Mouse (Mus musculus) CH12F3 (cell line): ENCODE measurements around the gene Heatr4.
"Not testable (repeated sequence)": the region's sequence is repeated elsewhere in the genome, so short reads cannot be mapped to it uniquely, and the experiment has no call there.

Source experiments
- in situ Hi-C: fragments of 300-500 bp; cut with MboI; formaldehyde crosslinking; loops from 2 replicates; pipeline ENCODE4 v1.14.3; 2020; ENCODE audit warnings: low sequenced_read_pairs

The Heatr4 gene

GRCm38 (mm10) chr12:83984752-83985151, at the start of gene Heatr4:
Heatr4 (minus strand) TSS chr12:83984852.
- in situ Hi-C loops: no loop called here

- in situ Hi-C loops: no loop called here
Observed at GRCm38 (mm10) chr12:84034108-84034507, 49.5 kb upstream of the Heatr4 start.

- in situ Hi-C loops: not testable (repeated sequence)
Observed at GRCm38 (mm10) chr12:84033302-84033701, 48.6 kb upstream of the Heatr4 start.

- in situ Hi-C loops: no loop called here
Observed at GRCm38 (mm10) chr12:84032854-84033253, 48.2 kb upstream of the Heatr4 start.

GRCm38 (mm10) chr12:84030659-84031332, 46.1 kb upstream of the Heatr4 start:
- in situ Hi-C loops: no loop called here

- in situ Hi-C loops: not testable (repeated sequence)
Observed at GRCm38 (mm10) chr12:84029043-84029442, 44.4 kb upstream of the Heatr4 start.

GRCm38 (mm10) chr12:84028328-84028727, 43.7 kb upstream of the Heatr4 start:
- in situ Hi-C loops: not testable (repeated sequence)

GRCm38 (mm10) chr12:84025888-84026287, 41.2 kb upstream of the Heatr4 start:
- in situ Hi-C loops: no loop called here

- in situ Hi-C loops: no loop called here
Observed at GRCm38 (mm10) chr12:84023052-84023745, 38.5 kb upstream of the Heatr4 start.

GRCm38 (mm10) chr12:84022266-84022665, 37.6 kb upstream of the Heatr4 start:
- in situ Hi-C loops: not testable (repeated sequence)

- in situ Hi-C loops: not testable (repeated sequence)
Observed at GRCm38 (mm10) chr12:84020528-84020927, 35.9 kb upstream of the Heatr4 start.

- in situ Hi-C loops: no loop called here
Observed at GRCm38 (mm10) chr12:84013701-84014100, 29.0 kb upstream of the Heatr4 start.

GRCm38 (mm10) chr12:84013130-84013529, 28.5 kb upstream of the Heatr4 start:
- in situ Hi-C loops: no loop called here

GRCm38 (mm10) chr12:84011251-84012040, 26.8 kb upstream of the Heatr4 start:
- in situ Hi-C loops: no loop called here

GRCm38 (mm10) chr12:84010201-84010600, 25.5 kb upstream of the Heatr4 start:
- in situ Hi-C loops: no loop called here

GRCm38 (mm10) chr12:84009171-84009965, 24.7 kb upstream of the Heatr4 start, which contains the start of gene Acot1:
Acot1 (plus strand) TSS chr12:84009490.
- in situ Hi-C loops: not testable (repeated sequence)

- in situ Hi-C loops: no loop called here
Observed at GRCm38 (mm10) chr12:84008729-84009128, 24.1 kb upstream of the Heatr4 start.

GRCm38 (mm10) chr12:84008251-84008650, 23.6 kb upstream of the Heatr4 start:
- in situ Hi-C loops: no loop called here

GRCm38 (mm10) chr12:84003866-84004265, 19.2 kb upstream of the Heatr4 start:
- in situ Hi-C loops: no loop called here

GRCm38 (mm10) chr12:84000418-84000817, 15.8 kb upstream of the Heatr4 start:
- in situ Hi-C loops: no loop called here

- in situ Hi-C loops: not testable (repeated sequence)
Observed at GRCm38 (mm10) chr12:83999237-83999636, 14.6 kb upstream of the Heatr4 start.
